Comparison of ENCODE assay signal across 13 mouse cellular contexts in genomic region chr14:20938424-20938823, GRCm38 (mm10). TPM values are rescaled to one million over a fixed set of nuclear protein-coding genes. Genes with fewer than 3 reads are reported as not detected.
DNase-seq lines count a peak whose midpoint lies in the region; ATAC-seq lines count a peak whose summit lies in the region.
"Had no signal": no experiment of that assay in that cellular context is flagged by ENCODE, and none has a peak within 500 bp of the region (broad histone marks: within the 10 kb centered on the region; RNA-seq: fewer than 3 reads in every experiment).

No protein-coding gene starts in this region.

- WGBS in heart, embryonic 12.5 days, result 14% methylated on average over 2 of the region's 2 CpGs
- WGBS in embryonic facial prominence, embryonic 14.5 days, result 47% methylated on average over 2 of the region's 2 CpGs
- WGBS in liver, embryonic 16.5 days (ENCODE audit: insufficient replicate concordance), result 9% methylated on average over 2 of the region's 2 CpGs
- 75% methylated on average over 2 of the region's 2 CpGs for WGBS in forebrain, embryonic 11.5 days

- peak overlapping the region; percentile 85 for H3K27ac ChIP-seq in heart, embryonic 12.5 days (ENCODE audit: poor library complexity, severe bottlenecking)
- H3K27ac ChIP-seq in embryonic facial prominence, embryonic 14.5 days (replicated peaks; ENCODE audit: low read depth, low read length), result 0 out of 2 replicates have a peak overlapping the region, but pooled peaks have one; percentile 3
- H3K27ac ChIP-seq in liver, embryonic 16.5 days (ENCODE audit: low read length), result peak overlapping the region; percentile 72
- no peak overlapping the region for H3K27ac ChIP-seq in forebrain, embryonic 11.5 days (ENCODE audit: low read depth, low read length)
- H3K27ac ChIP-seq: embryonic facial prominence, embryonic 15.5 days; neural tube, embryonic 13.5 days had no signal

- peak overlapping the region; percentile 50 for H3K4me2 ChIP-seq in heart, embryonic 12.5 days
- no peak overlapping the region for H3K4me2 ChIP-seq in embryonic facial prominence, embryonic 14.5 days (ENCODE audit: low read depth, low read length)
- H3K4me2 ChIP-seq in liver, embryonic 16.5 days (ENCODE audit: low read depth, low read length), result peak overlapping the region; percentile 49
- no peak overlapping the region for H3K4me2 ChIP-seq in forebrain, embryonic 11.5 days (ENCODE audit: low read depth, low read length, severe bottlenecking)
- H3K4me2 ChIP-seq: embryonic facial prominence, embryonic 15.5 days; neural tube, embryonic 13.5 days had no signal

- intact Hi-C loops in heart, postnatal 36 days (cut with DNase I), result no loop called here

- H3K36me3 ChIP-seq in heart, embryonic 12.5 days, result no peaks in the 10 kb centered on the region
- H3K36me3 ChIP-seq in embryonic facial prominence, embryonic 14.5 days (ENCODE audit: control insufficient read depth, insufficient read depth, low read length), result no peaks in the 10 kb centered on the region
- H3K36me3 ChIP-seq in liver, embryonic 16.5 days (ENCODE audit: control insufficient read depth, insufficient read depth), result no peaks in the 10 kb centered on the region
- no peaks in the 10 kb centered on the region for H3K36me3 ChIP-seq in forebrain, embryonic 11.5 days (ENCODE audit: control insufficient read depth, insufficient read depth, low read length)
- H3K36me3 ChIP-seq: embryonic facial prominence, embryonic 15.5 days; neural tube, embryonic 13.5 days had no signal

- no peak overlapping the region for H3K9ac ChIP-seq in heart, embryonic 12.5 days
- H3K9ac ChIP-seq in embryonic facial prominence, embryonic 14.5 days (ENCODE audit: low read depth, low read length), result no peak overlapping the region
- H3K9ac ChIP-seq in liver, embryonic 16.5 days (ENCODE audit: low read depth, low read length), result no peak overlapping the region
- no peak overlapping the region for H3K9ac ChIP-seq in forebrain, embryonic 11.5 days (ENCODE audit: low read length)
- H3K9ac ChIP-seq: embryonic facial prominence, embryonic 15.5 days; neural tube, embryonic 13.5 days had no signal

- no peak for DNase-seq in heart, postnatal 36 days
- DNase-seq in CD4-positive, CD25-positive, alpha-beta regulatory T cell, adult 2 months (ENCODE audit: low read depth, low spot score), result peak; percentile 26
- DNase-seq in embryonic facial prominence, embryonic 14.5 days (ENCODE audit: low spot score), result peak; percentile 41
- DNase-seq in adrenal gland, adult 18-20 months (ENCODE audit: low spot score in 2 of 2), result no peak
- DNase-seq in cerebellum, adult 8-10 months, result no peak
- DNase-seq in forebrain, embryonic 11.5 days (ENCODE audit: low spot score), result no peak
- DNase-seq: gastrocnemius, postnatal 36 days; right cerebral cortex, postnatal 25 days; thymus, adult 2 months had no signal

- no peaks in the 10 kb centered on the region for H3K9me3 ChIP-seq in heart, embryonic 12.5 days (replicated peaks)
- no peaks in the 10 kb centered on the region for H3K9me3 ChIP-seq in embryonic facial prominence, embryonic 14.5 days (ENCODE audit: control insufficient read depth, low read length)
- no peaks in the 10 kb centered on the region for H3K9me3 ChIP-seq in liver, embryonic 16.5 days (replicated peaks; ENCODE audit: control insufficient read depth, low read length)
- no peaks in the 10 kb centered on the region for H3K9me3 ChIP-seq in forebrain, embryonic 11.5 days (ENCODE audit: control insufficient read depth, low read length)
- H3K9me3 ChIP-seq: embryonic facial prominence, embryonic 15.5 days; neural tube, embryonic 13.5 days had no signal

- ATAC-seq in heart, embryonic 12.5 days (ENCODE audit: insufficient number of reproducible peaks, low FRiP score), result no peak
- 0 out of 2 replicates have a peak, but pooled peaks have one; percentile 30 for ATAC-seq in embryonic facial prominence, embryonic 14.5 days (ENCODE audit: low read depth)
- ATAC-seq in liver, embryonic 16.5 days (ENCODE audit: low read depth), result peak; percentile 68
- no peak for ATAC-seq in forebrain, embryonic 11.5 days (replicated peaks; ENCODE audit: low FRiP score)

- H3K4me3 ChIP-seq in heart, embryonic 12.5 days, result no peak overlapping the region
- H3K4me3 ChIP-seq in embryonic facial prominence, embryonic 14.5 days (ENCODE audit: low read depth, low read length), result no peak overlapping the region
- H3K4me3 ChIP-seq in liver, embryonic 16.5 days (ENCODE audit: low read depth, low read length), result no peak overlapping the region
- no peak overlapping the region for H3K4me3 ChIP-seq in forebrain, embryonic 11.5 days (ENCODE audit: low read depth, low read length)
- H3K4me3 ChIP-seq: embryonic facial prominence, embryonic 15.5 days; neural tube, embryonic 13.5 days had no signal

- H3K4me1 ChIP-seq in heart, embryonic 12.5 days (replicated peaks), result peaks cover 50% of the 10 kb centered on the region
- H3K4me1 ChIP-seq in embryonic facial prominence, embryonic 14.5 days (ENCODE audit: control insufficient read depth, insufficient read depth, low read length), result peaks cover 12% of the 10 kb centered on the region; the same call in 1 of the 2 replicates
- peaks cover 27% of the 10 kb centered on the region for H3K4me1 ChIP-seq in liver, embryonic 16.5 days (ENCODE audit: control insufficient read depth, low read depth, low read length)
- H3K4me1 ChIP-seq in forebrain, embryonic 11.5 days (replicated peaks; ENCODE audit: control insufficient read depth, insufficient read depth, low read length), result no peaks in the 10 kb centered on the region
- H3K4me1 ChIP-seq: embryonic facial prominence, embryonic 15.5 days had no signal

- no peaks in the 10 kb centered on the region for H3K27me3 ChIP-seq in heart, embryonic 12.5 days (replicated peaks)
- H3K27me3 ChIP-seq in embryonic facial prominence, embryonic 14.5 days (replicated peaks; ENCODE audit: control insufficient read depth, insufficient read depth, low read length), result no peaks in the 10 kb centered on the region
- no peaks in the 10 kb centered on the region for H3K27me3 ChIP-seq in liver, embryonic 16.5 days (ENCODE audit: control insufficient read depth, insufficient read depth, low read depth, low read length)
- no peaks in the 10 kb centered on the region for H3K27me3 ChIP-seq in forebrain, embryonic 11.5 days (ENCODE audit: control insufficient read depth, insufficient read depth, low read length)
- H3K27me3 ChIP-seq: embryonic facial prominence, embryonic 15.5 days; neural tube, embryonic 13.5 days had no signal

RNA-seq across cellular contexts. Expression of gene Vcl, which starts 9.2 kb away (rescaled TPM):
- 108 and 115 TPM in 2 replicates for polyA plus RNA-seq in heart, embryonic 12.5 days (2016; fragmentation: Nextera tagmentation; extraction: Ambion mirVana)
- total RNA-seq in heart, postnatal 36 days (2021), result 100 to 1,000 TPM; 113 to 137 TPM
- polyA plus RNA-seq in embryonic facial prominence, embryonic 14.5 days (2014; fragmentation: Nextera tagmentation; extraction: Ambion mirVana), result 65.8 and 76.2 TPM in 2 replicates
- polyA plus RNA-seq in liver, embryonic 16.5 days (2015; fragmentation: Nextera tagmentation; extraction: Ambion mirVana), result 18.8 and 19.9 TPM in 2 replicates
- total RNA-seq in adrenal gland, adult 18-20 months (2021), result 100 to 1,000 TPM in 1 of 2 experiments, 10 to 100 TPM in 1; 83.0 to 123 TPM
- 29.4 and 30.2 TPM in 2 replicates for polyA plus RNA-seq in forebrain, embryonic 11.5 days (2014; fragmentation: Nextera tagmentation; extraction: Ambion mirVana)

Comparison
In these comparisons a context has a peak if more than half of its experiments do, and no peak if none do; other contexts are left out.
1. ATAC-seq: peak in embryonic facial prominence, embryonic 14.5 days (single experiment) and liver, embryonic 16.5 days (single experiment); none in heart, embryonic 12.5 days (single experiment) and forebrain, embryonic 11.5 days (single experiment).
2. H3K4me2 ChIP-seq: peak in heart, embryonic 12.5 days (single experiment) and liver, embryonic 16.5 days (single experiment); none in embryonic facial prominence, embryonic 14.5 days (single experiment) and forebrain, embryonic 11.5 days (single experiment).
3. DNase-seq: peak in CD4-positive, CD25-positive, alpha-beta regulatory T cell, adult 2 months (single experiment) and embryonic facial prominence, embryonic 14.5 days (single experiment); none in heart, postnatal 36 days (0 of 2), adrenal gland, adult 18-20 months (0 of 2), cerebellum, adult 8-10 months (single experiment) and forebrain, embryonic 11.5 days (single experiment).